Mouse (Mus musculus) forebrain, embryonic 14.5 days (tissue): ENCODE data around the gene Cxcl17. TPM values are rescaled to one million over a fixed set of nuclear protein-coding genes. Genes with fewer than 3 reads are reported as not detected.

Source experiments
- polyA plus RNA-seq: library from polyadenylated mRNA; unstranded; fragments of >200 nt; fragmentation: Nextera tagmentation; extraction: Ambion mirVana; gene quantifications from 2 replicates; pipeline ENCODE4 v1.2.1, GENCODE M21; 2014

Gene Cxcl17
- polyA plus RNA-seq, 1 experiment from 2014 or later = not detected

Other genes with a start within 250 kb of the Cxcl17 start
- gene Pou2f2, start 233.2 kb downstream of the Cxcl17 start, polyA plus RNA-seq = 15.5 and 21.1 TPM in 2 replicates
- 10.8 and 12.5 TPM in 2 replicates for gene Dedd2, start 192.3 kb downstream of the Cxcl17 start, polyA plus RNA-seq
- 2.3 and 2.8 TPM in 2 replicates for gene Zfp526, start 191.5 kb downstream of the Cxcl17 start, polyA plus RNA-seq
- gene Gsk3a, start 175.0 kb downstream of the Cxcl17 start, polyA plus RNA-seq = 20.2 and 20.5 TPM in 2 replicates
- 7.7 and 8.2 TPM in 2 replicates for gene Erf, start 162.1 kb downstream of the Cxcl17 start, polyA plus RNA-seq
- 37.4 and 38.7 TPM in 2 replicates for gene Cic, start 145.2 kb downstream of the Cxcl17 start, polyA plus RNA-seq
- gene Pafah1b3, start 114.9 kb downstream of the Cxcl17 start, polyA plus RNA-seq = 574 and 635 TPM in 2 replicates
- gene Prr19, start 111.5 kb downstream of the Cxcl17 start, polyA plus RNA-seq = 1.8 and 2.2 TPM in 2 replicates
- gene Tmem145, start 106.8 kb downstream of the Cxcl17 start, polyA plus RNA-seq = 14.5 and 25.5 TPM in 2 replicates
- 13.3 and 17.5 TPM in 2 replicates for gene Megf8, start 95.7 kb downstream of the Cxcl17 start, polyA plus RNA-seq
- gene Cnfn, start 43.2 kb downstream of the Cxcl17 start, polyA plus RNA-seq = not detected in 2 replicates
- 5.3 and 8.3 TPM in 2 replicates for gene Lipe, start 14.2 kb downstream of the Cxcl17 start, polyA plus RNA-seq
- 0.95 and 0.99 TPM in 2 replicates for gene Ceacam1, start 64.7 kb upstream of the Cxcl17 start, polyA plus RNA-seq
- not detected in 2 replicates for gene Ceacam2, start 127.0 kb upstream of the Cxcl17 start, polyA plus RNA-seq
- gene Erich4, start 203.0 kb upstream of the Cxcl17 start, polyA plus RNA-seq = not detected in 2 replicates
- 29.9 and 36.0 TPM in 2 replicates for gene Dmac2, start 206.5 kb upstream of the Cxcl17 start, polyA plus RNA-seq
- gene B3gnt8, start 213.8 kb upstream of the Cxcl17 start, polyA plus RNA-seq = 0.43 and 0.58 TPM in 2 replicates
- gene Bckdha, start 246.1 kb upstream of the Cxcl17 start, polyA plus RNA-seq = 65.1 and 69.7 TPM in 2 replicates
- gene Exosc5, start 246.3 kb upstream of the Cxcl17 start, polyA plus RNA-seq = 49.4 and 53.9 TPM in 2 replicates